Mouse (Mus musculus) liver, embryonic 14.5 days (tissue): Measurements from ENCODE around the gene Nr2f2. TPM values are rescaled to one million over a fixed set of nuclear protein-coding genes. Genes with fewer than 3 reads are reported as not detected.

Experiments used
- ATAC-seq: fragments of 200-750 bp; cut with Nextera tagmentation; 2 replicates; pipeline ENCODE4 v1.8.0; 2017; ENCODE audit warnings: moderate number of reproducible peaks, mild to moderate bottlenecking, moderate library complexity; ENCODE audit not compliant: insufficient read depth
- DNase-seq, 3 experiments: peaks; one replicate each; pipeline ENCODE4 v3.0.0-alpha.2; 2012 to 2013; ENCODE audit warnings: low read depth in 3 of 3, low spot score in 3 of 3
- H3K27ac ChIP-seq: fragments of 300-500 bp; sonication (generic); 2 replicates; pipeline ENCODE4 v1.5.1; 2014; ENCODE audit warnings: moderate library complexity, mild to moderate bottlenecking, control low read depth, inconsistent platforms
- H3K27me3 ChIP-seq: fragments of 300-500 bp; sonication (generic); 2 replicates; pipeline ENCODE4 v1.6.1; 2014; ENCODE audit warnings: mild to moderate bottlenecking, low read length, moderate library complexity; ENCODE audit not compliant: control insufficient read depth, insufficient read depth
- H3K36me3 ChIP-seq: fragments of 300-500 bp; sonication (generic); replicated peaks from 2 replicates; pipeline ENCODE4 v1.6.1; 2014; ENCODE audit warnings: low read depth; ENCODE audit not compliant: control insufficient read depth, insufficient read depth
- H3K4me1 ChIP-seq, 2 experiments: fragments of 200-500 bp in 1 of 2; fragments of 300-500 bp in 1 of 2; sonication (generic) in 1 of 2; replicated peaks; 2 replicates each; pipeline ENCODE4 v1.6.1; 2012 to 2014; ENCODE audit warnings: antibody characterized with exemption in 1 of 2, inconsistent platforms in 1 of 2, low read length in 1 of 2; ENCODE audit not compliant: control insufficient read depth in 2 of 2, insufficient read depth in 2 of 2
- H3K4me2 ChIP-seq: fragments of 300-500 bp; sonication (generic); 2 replicates; pipeline ENCODE4 v1.6.1; 2014; ENCODE audit warnings: low read depth, mild to moderate bottlenecking, control low read depth, moderate library complexity
- H3K4me3 ChIP-seq, 2 experiments: fragments of 200-500 bp in 1 of 2; fragments of 300-500 bp in 1 of 2; sonication (generic) in 1 of 2; 2 replicates each; pipeline ENCODE4 v1.5.1; 2012 to 2014; ENCODE audit warnings: low read depth in 2 of 2, low read length in 2 of 2, mild to moderate bottlenecking in 2 of 2, control low read depth in 1 of 2, inconsistent platforms in 1 of 2, moderate library complexity in 1 of 2; ENCODE audit not compliant: insufficient read depth in 1 of 2
- H3K9ac ChIP-seq: fragments of 300-500 bp; sonication (generic); replicated peaks from 2 replicates; pipeline ENCODE4 v1.6.1; 2014; ENCODE audit warnings: mild to moderate bottlenecking, control low read depth, moderate library complexity
- H3K9me3 ChIP-seq: fragments of 300-500 bp; sonication (generic); 2 replicates; pipeline ENCODE4 v1.6.1; 2016; ENCODE audit warnings: low read length, mixed read lengths; ENCODE audit not compliant: control insufficient read depth
- CTCF ChIP-seq: IDR thresholded peaks from 2 replicates; pipeline ENCODE4 v1.5.1; 2016; ENCODE audit warnings: antibody characterized with exemption, low read depth, control low read depth
- EP300 ChIP-seq: IDR thresholded peaks from 2 replicates; pipeline ENCODE4 v1.6.1; 2016; ENCODE audit warnings: antibody characterized with exemption, low read depth
- WGBS: fragments of 180-500 bp; shearing (Covaris S2); extraction: QIAGEN DNeasy Blood & Tissue Kit; methylation state at CpG from one replicate; pipeline ENCODE4 v1.1.7; 2014; ENCODE audit not compliant: insufficient replicate concordance; 5-methylcytosine and 5-hydroxymethylcytosine counted together
- polyA plus RNA-seq, 2 experiments: library from polyadenylated mRNA; depleted of rRNA in 1 of 2; stranded (reverse) in 1 of 2; unstranded in 1 of 2; fragments of >200 nt; fragmentation: Nextera tagmentation in 1 of 2; extraction: Ambion mirVana in 1 of 2; gene quantifications; 2 replicates each; pipeline versions ENCODE4 v1.2.1 to v1.2.3; 2012 to 2014

The Nr2f2 gene
- polyA plus RNA-seq, 2 experiments: 6.3 to 12.0 TPM

GRCm38 (mm10) chr7:70336126-70336525 is 30.4 kb downstream of the Nr2f2 start:
- no peak overlapping the region for H3K4me2 ChIP-seq
- peaks cover 64% of the 10 kb centered on the region for H3K27me3 ChIP-seq
- no peak overlapping the region for H3K9ac ChIP-seq
- DNase-seq (no peak), ATAC-seq (no peak)
- H3K36me3 ChIP-seq: no peaks in the 10 kb centered on the region
- TF ChIP-seq CTCF (no peak), EP300 (no peak)
- H3K4me3 ChIP-seq: no peak overlapping the region
- no peaks in the 10 kb centered on the region for H3K4me1 ChIP-seq
- 6% methylated on average over 3 of the region's 3 CpGs for WGBS
- no peak overlapping the region for H3K27ac ChIP-seq
- no peaks in the 10 kb centered on the region for H3K9me3 ChIP-seq

- H3K4me3 ChIP-seq: no peak overlapping the region
- H3K9me3 ChIP-seq: no peaks in the 10 kb centered on the region
- H3K36me3 ChIP-seq: no peaks in the 10 kb centered on the region
- no peaks in the 10 kb centered on the region for H3K4me1 ChIP-seq
- no peak for TF ChIP-seq CTCF
- no peak for TF ChIP-seq EP300
- 8% methylated on average over 7 of the region's 7 CpGs for WGBS
- H3K27ac ChIP-seq: no peak overlapping the region
- H3K9ac ChIP-seq: no peak overlapping the region
- no peak overlapping the region for H3K4me2 ChIP-seq
- peaks cover 70% of the 10 kb centered on the region for H3K27me3 ChIP-seq
- DNase-seq (no peak), ATAC-seq (no peak)
Observed at GRCm38 (mm10) chr7:70335411-70335810, 31.1 kb downstream of the Nr2f2 start.

GRCm38 (mm10) chr7:70334836-70335235 is 31.7 kb downstream of the Nr2f2 start:
- Histone ChIP-seq H3K4me3 (no peak overlapping the region), H3K27ac (no peak overlapping the region), H3K27me3 (peaks cover 75% of the 10 kb centered on the region), H3K4me1 (no peaks in the 10 kb centered on the region), H3K9ac (no peak overlapping the region), H3K36me3 (no peaks in the 10 kb centered on the region), H3K4me2 (peak overlapping the region; percentile 24; the same call in 1 of the 2 replicates), H3K9me3 (no peaks in the 10 kb centered on the region)
- under 1% methylated on average over 17 of the region's 17 CpGs for WGBS
- DNase-seq (no peak), ATAC-seq (no peak)
- TF ChIP-seq CTCF (peak; percentile 83), EP300 (no peak)

GRCm38 (mm10) chr7:70333851-70334250 is 32.7 kb downstream of the Nr2f2 start:
- Histone ChIP-seq H3K9me3 (no peaks in the 10 kb centered on the region), H3K36me3 (no peaks in the 10 kb centered on the region), H3K4me2 (no peak overlapping the region), H3K9ac (no peak overlapping the region), H3K4me1 (no peaks in the 10 kb centered on the region), H3K27ac (no peak overlapping the region), H3K4me3 (no peak overlapping the region), H3K27me3 (peaks cover 85% of the 10 kb centered on the region)
- ATAC-seq (no peak), DNase-seq (no peak)
- TF ChIP-seq EP300: no peak
- no peak for TF ChIP-seq CTCF
- WGBS: 3% methylated on average over 11 of the region's 11 CpGs

- Histone ChIP-seq H3K27me3 (peaks cover 85% of the 10 kb centered on the region), H3K4me2 (no peak overlapping the region), H3K27ac (no peak overlapping the region), H3K4me3 (no peak overlapping the region), H3K4me1 (no peaks in the 10 kb centered on the region), H3K9ac (no peak overlapping the region), H3K36me3 (no peaks in the 10 kb centered on the region), H3K9me3 (no peaks in the 10 kb centered on the region)
- WGBS: 5% methylated on average over 14 of the region's 14 CpGs
- ATAC-seq (no peak), DNase-seq (no peak)
- TF ChIP-seq CTCF (no peak), EP300 (no peak)
Observed at GRCm38 (mm10) chr7:70332926-70333664, 33.4 kb downstream of the Nr2f2 start.
